Mouse (Mus musculus) lung, embryonic 15.5 days (tissue): Measurements from ENCODE around the gene Gm10197. TPM values are rescaled to one million over a fixed set of nuclear protein-coding genes. Genes with fewer than 3 reads are reported as not detected.
A peak's percentile ranks its signal among the peaks of the same experiment; 100 is the strongest.
"Not testable (repeated sequence)": the region's sequence is repeated elsewhere in the genome, so short reads cannot be mapped to it uniquely, and the experiment has no call there.

ENCODE experiments used
- ATAC-seq: fragments of 200-750 bp; cut with Nextera tagmentation; 2 replicates; pipeline ENCODE4 v1.8.0; 2017; ENCODE audit warnings: moderate number of reproducible peaks, borderline replicate concordance; ENCODE audit not compliant: low FRiP score, low TSS enrichment; ENCODE audit errors: extremely low read depth
- H3K27ac ChIP-seq: fragments of 300-500 bp; sonication (generic); 2 replicates; pipeline ENCODE4 v1.5.1; 2015; ENCODE audit warnings: moderate library complexity, mild to moderate bottlenecking, inconsistent platforms
- H3K27me3 ChIP-seq: fragments of 300-500 bp; sonication (generic); 2 replicates; pipeline ENCODE4 v1.6.1; 2015; ENCODE audit warnings: inconsistent platforms
- H3K36me3 ChIP-seq: fragments of 300-500 bp; sonication (generic); 2 replicates; pipeline ENCODE4 v1.6.1; 2015; ENCODE audit warnings: inconsistent platforms
- H3K4me1 ChIP-seq: fragments of 300-500 bp; sonication (generic); 2 replicates; pipeline ENCODE4 v1.6.1; 2015; ENCODE audit warnings: inconsistent platforms
- H3K4me2 ChIP-seq: fragments of 300-500 bp; sonication (generic); 2 replicates; pipeline ENCODE4 v1.6.1; 2015; ENCODE audit warnings: inconsistent platforms, mild to moderate bottlenecking, moderate library complexity
- H3K4me3 ChIP-seq: fragments of 300-500 bp; sonication (generic); 2 replicates; pipeline ENCODE4 v1.5.1; 2015; ENCODE audit warnings: mild to moderate bottlenecking, inconsistent platforms
- H3K9ac ChIP-seq: fragments of 300-500 bp; sonication (generic); 2 replicates; pipeline ENCODE4 v1.6.1; 2015; ENCODE audit warnings: inconsistent platforms
- H3K9me3 ChIP-seq: fragments of 300-500 bp; sonication (generic); 2 replicates; pipeline ENCODE4 v1.6.1; 2016; ENCODE audit warnings: inconsistent platforms
- whole genome bisulfite sequencing: fragments of 180-500 bp; shearing (Covaris S2); methylation state at CpG from one replicate; pipeline ENCODE4 v1.1.7; 2015; 5-methylcytosine and 5-hydroxymethylcytosine counted together
- polyA plus RNA-seq: library from polyadenylated mRNA; unstranded; fragments of >200 nt; fragmentation: Nextera tagmentation; extraction: Ambion mirVana; gene quantifications from 2 replicates; pipeline ENCODE4 v1.2.1, GENCODE M21; 2015

Gm10197 gene
- polyA plus RNA-seq, 1 experiment from 2014 or later: 4.1 TPM

DNA sequence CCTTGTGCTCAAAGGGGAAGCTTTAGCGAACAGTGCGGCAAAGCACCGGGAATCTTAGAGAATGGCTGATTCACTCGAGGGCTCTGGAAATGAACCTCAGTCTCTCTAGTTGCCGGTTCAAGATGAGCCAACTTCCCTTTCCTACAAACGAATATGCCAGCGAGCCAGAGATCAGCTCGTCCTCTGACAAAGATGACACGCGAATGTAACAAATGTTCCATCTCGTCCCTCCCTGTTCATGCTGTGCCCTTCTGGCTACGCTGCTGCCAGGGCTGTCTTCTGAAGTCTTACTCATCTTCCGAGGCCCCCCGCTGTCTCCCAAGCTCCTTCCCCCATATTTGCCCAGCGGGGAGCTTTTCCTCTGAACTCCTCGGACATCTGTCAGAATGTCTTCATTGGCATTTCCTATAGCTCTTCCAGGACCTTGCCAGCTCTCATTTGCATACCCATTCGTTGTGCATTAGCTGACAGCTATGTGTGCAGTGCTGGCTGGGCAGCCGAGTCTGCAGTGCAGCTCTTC lies 33.3 kb upstream of the Gm10197 start:
- Histone ChIP-seq H3K27ac (no peak overlapping the region), H3K36me3 (no peaks in the 10 kb centered on the region), H3K4me3 (no peak overlapping the region), H3K27me3 (no peaks in the 10 kb centered on the region), H3K9ac (no peak overlapping the region), H3K9me3 (no peaks in the 10 kb centered on the region), H3K4me1 (peaks cover 4% of the 10 kb centered on the region; the same call in 1 of the 2 replicates), H3K4me2 (no peak overlapping the region)
- ATAC-seq: no peak
- 75% methylated on average over 18 of the region's 18 CpGs for WGBS

GRCm38 (mm10) chr19:53404219-53404836 lies 32.8 kb upstream of the Gm10197 start:
- Histone ChIP-seq H3K9ac (no peak overlapping the region), H3K4me3 (no peak overlapping the region), H3K4me2 (no peak overlapping the region), H3K9me3 (no peaks in the 10 kb centered on the region), H3K4me1 (no peaks in the 10 kb centered on the region), H3K27me3 (no peaks in the 10 kb centered on the region), H3K27ac (no peak overlapping the region), H3K36me3 (no peaks in the 10 kb centered on the region)
- no peak for ATAC-seq
- WGBS: 84% methylated on average over 10 of the region's 10 CpGs

GRCm38 (mm10) chr19:53402741-53403432 lies 31.3 kb upstream of the Gm10197 start:
- 48% methylated on average over 12 of the region's 12 CpGs for WGBS
- ATAC-seq: no peak
- Histone ChIP-seq H3K9ac (no peak overlapping the region), H3K36me3 (no peaks in the 10 kb centered on the region), H3K4me3 (no peak overlapping the region), H3K4me1 (no peaks in the 10 kb centered on the region), H3K4me2 (no peak overlapping the region), H3K27ac (no peak overlapping the region), H3K27me3 (no peaks in the 10 kb centered on the region), H3K9me3 (no peaks in the 10 kb centered on the region)

GRCm38 (mm10) chr19:53400332-53401110 lies 29.0 kb upstream of the Gm10197 start:
- Histone ChIP-seq H3K27me3 (no peaks in the 10 kb centered on the region), H3K9me3 (no peaks in the 10 kb centered on the region), H3K9ac (no peak overlapping the region), H3K27ac (no peak overlapping the region), H3K4me3 (no peak overlapping the region), H3K36me3 (no peaks in the 10 kb centered on the region), H3K4me1 (no peaks in the 10 kb centered on the region), H3K4me2 (no peak overlapping the region)
- no peak for ATAC-seq
- WGBS: 73% methylated on average over 16 of the region's 16 CpGs

- H3K36me3 ChIP-seq: no peaks in the 10 kb centered on the region
Measured at GRCm38 (mm10) chr19:53399213-53399612, 27.6 kb upstream of the Gm10197 start.

GRCm38 (mm10) chr19:53397451-53398233 lies 26.1 kb upstream of the Gm10197 start:
- Histone ChIP-seq H3K9ac (no peak overlapping the region), H3K4me1 (peaks cover 8% of the 10 kb centered on the region; the same call in 1 of the 2 replicates), H3K36me3 (no peaks in the 10 kb centered on the region), H3K4me2 (no peak overlapping the region), H3K27ac (no peak overlapping the region), H3K9me3 (no peaks in the 10 kb centered on the region), H3K27me3 (no peaks in the 10 kb centered on the region), H3K4me3 (no peak overlapping the region)
- WGBS: 76% methylated on average over 12 of the region's 12 CpGs
- no peak for ATAC-seq

More at GRCm38 (mm10) chr19:53399213-53399612, 27.6 kb upstream of the Gm10197 start:
- Histone ChIP-seq H3K4me2 (no peak overlapping the region), H3K9me3 (no peaks in the 10 kb centered on the region), H3K27me3 (no peaks in the 10 kb centered on the region), H3K4me1 (peaks cover 6% of the 10 kb centered on the region; the same call in 1 of the 2 replicates), H3K4me3 (no peak overlapping the region), H3K9ac (no peak overlapping the region), H3K27ac (no peak overlapping the region)
- no peak for ATAC-seq
- WGBS: 78% methylated on average over 4 of the region's 4 CpGs

- WGBS: 53% methylated on average over 5 of the region's 5 CpGs
- not testable (repeated sequence) for H3K4me2 ChIP-seq, H3K9me3 ChIP-seq, H3K36me3 ChIP-seq, H3K27me3 ChIP-seq, H3K27ac ChIP-seq, H3K4me3 ChIP-seq, ATAC-seq, H3K9ac ChIP-seq
- H3K4me1 ChIP-seq: peaks cover 13% of the 10 kb centered on the region
Measured at GRCm38 (mm10) chr19:53395805-53396204, 24.2 kb upstream of the Gm10197 start.

DNA sequence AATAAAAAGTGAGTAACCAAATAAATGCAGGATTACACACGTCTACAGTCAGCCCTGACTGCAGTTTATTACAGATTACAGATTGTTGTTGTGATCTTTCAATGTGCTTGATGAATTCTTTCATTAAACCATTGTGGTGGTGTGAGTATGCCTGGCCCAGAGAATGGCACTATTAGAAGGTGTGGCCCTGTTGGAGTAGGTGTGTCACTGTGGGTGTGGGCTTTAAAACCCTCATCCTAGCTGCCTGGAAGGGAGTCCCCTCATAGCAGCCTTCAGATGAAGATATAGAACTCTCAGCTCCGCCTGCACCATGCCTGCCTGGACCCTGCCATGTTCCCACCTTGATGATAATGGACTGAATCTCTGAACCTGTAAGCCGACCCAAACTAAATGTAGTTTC lies 23.4 kb upstream of the Gm10197 start:
- H3K4me2 ChIP-seq, H3K27me3 ChIP-seq, H3K9me3 ChIP-seq, H3K27ac ChIP-seq, H3K4me3 ChIP-seq, ATAC-seq, H3K36me3 ChIP-seq, H3K9ac ChIP-seq: not testable (repeated sequence)
- peaks cover 13% of the 10 kb centered on the region for H3K4me1 ChIP-seq
- 62% methylated on average over 3 of the region's 3 CpGs for WGBS

GRCm38 (mm10) chr19:53394552-53394951 lies 23.0 kb upstream of the Gm10197 start:
- no peaks in the 10 kb centered on the region for H3K27me3 ChIP-seq
- H3K4me2 ChIP-seq: 0 out of 2 replicates have a peak overlapping the region, but pooled peaks have one; percentile 18
- no peak for ATAC-seq
- H3K4me1 ChIP-seq: peaks cover 13% of the 10 kb centered on the region
- H3K9ac ChIP-seq: no peak overlapping the region
- H3K9me3 ChIP-seq: no peaks in the 10 kb centered on the region
- no peak overlapping the region for H3K4me3 ChIP-seq
- H3K36me3 ChIP-seq: no peaks in the 10 kb centered on the region
- WGBS: 12% methylated on average over 7 of the region's 7 CpGs
- no peak overlapping the region for H3K27ac ChIP-seq

GRCm38 (mm10) chr19:53393646-53394045 lies 22.1 kb upstream of the Gm10197 start:
- Histone ChIP-seq H3K9ac (no peak overlapping the region), H3K4me1 (peaks cover 18% of the 10 kb centered on the region), H3K36me3 (no peaks in the 10 kb centered on the region), H3K4me3 (no peak overlapping the region), H3K4me2 (no peak overlapping the region), H3K27me3 (no peaks in the 10 kb centered on the region), H3K9me3 (no peaks in the 10 kb centered on the region), H3K27ac (no peak overlapping the region)
- no peak for ATAC-seq

- Histone ChIP-seq H3K9ac (no peak overlapping the region), H3K4me3 (no peak overlapping the region), H3K36me3 (peaks cover 8% of the 10 kb centered on the region), H3K4me2 (no peak overlapping the region), H3K27me3 (no peaks in the 10 kb centered on the region), H3K4me1 (peaks cover 21% of the 10 kb centered on the region), H3K9me3 (no peaks in the 10 kb centered on the region), H3K27ac (no peak overlapping the region; the same call in 1 of the 2 replicates)
- WGBS: 64% methylated on average over 8 of the region's 8 CpGs
- no peak for ATAC-seq
Measured at GRCm38 (mm10) chr19:53392781-53393343, 21.3 kb upstream of the Gm10197 start.
